Comparison of ENCODE assay signal across 17 mouse cellular contexts in genomic region chr14:113886925-113887871, GRCm38 (mm10).
DNase-seq lines count a peak whose midpoint lies in the region; ATAC-seq and TF ChIP-seq lines count a peak whose summit lies in the region.
"Had no signal": no experiment of that assay in that cellular context is flagged by ENCODE, and none has a peak within 500 bp of the region (broad histone marks: within the 10 kb centered on the region; RNA-seq: fewer than 3 reads in every experiment).

No protein-coding gene starts in this region.

- H3K9me3 ChIP-seq in forebrain, embryonic 14.5 days (replicated peaks; ENCODE audit: control insufficient read depth, low read length), result no peaks in the 10 kb centered on the region
- H3K9me3 ChIP-seq in forebrain, embryonic 11.5 days (ENCODE audit: control insufficient read depth, low read length), result no peaks in the 10 kb centered on the region
- H3K9me3 ChIP-seq in midbrain, embryonic 14.5 days (ENCODE audit: control insufficient read depth, low read length), result no peaks in the 10 kb centered on the region
- no peaks in the 10 kb centered on the region for H3K9me3 ChIP-seq in midbrain, embryonic 10.5 days (replicated peaks)
- no peaks in the 10 kb centered on the region for H3K9me3 ChIP-seq in forebrain, postnatal 0 days (ENCODE audit: low read length)
- H3K9me3 ChIP-seq: heart, embryonic 10.5 days had no signal

- no peaks in the 10 kb centered on the region for H3K4me1 ChIP-seq in forebrain, embryonic 14.5 days (ENCODE audit: control insufficient read depth, insufficient read depth, low read length)
- no peaks in the 10 kb centered on the region for H3K4me1 ChIP-seq in forebrain, embryonic 11.5 days (replicated peaks; ENCODE audit: control insufficient read depth, insufficient read depth, low read length)
- no peaks in the 10 kb centered on the region for H3K4me1 ChIP-seq in midbrain, embryonic 14.5 days (ENCODE audit: control insufficient read depth, insufficient read depth, low read length)
- no peaks in the 10 kb centered on the region for H3K4me1 ChIP-seq in midbrain, embryonic 10.5 days
- no peaks in the 10 kb centered on the region for H3K4me1 ChIP-seq in forebrain, postnatal 0 days (ENCODE audit: insufficient read depth)
- H3K4me1 ChIP-seq: heart, embryonic 10.5 days had no signal

- WGBS in forebrain, embryonic 14.5 days, result 69% methylated on average over 6 of the region's 6 CpGs
- 87% methylated on average over 6 of the region's 6 CpGs for whole genome bisulfite sequencing in forebrain, embryonic 11.5 days
- WGBS in midbrain, embryonic 14.5 days, result 76% methylated on average over 6 of the region's 6 CpGs
- WGBS in midbrain, embryonic 10.5 days, result 86% methylated on average over 6 of the region's 6 CpGs
- WGBS in forebrain, postnatal 0 days, result 56% methylated on average over 6 of the region's 6 CpGs

- H3K9ac ChIP-seq in forebrain, embryonic 14.5 days (ENCODE audit: low read length), result no peak overlapping the region
- no peak overlapping the region for H3K9ac ChIP-seq in forebrain, embryonic 11.5 days (ENCODE audit: low read length)
- H3K9ac ChIP-seq in midbrain, embryonic 14.5 days (replicated peaks; ENCODE audit: low read length), result no peak overlapping the region
- H3K9ac ChIP-seq in forebrain, postnatal 0 days, result no peak overlapping the region

- no peak overlapping the region for H3K27ac ChIP-seq in forebrain, embryonic 14.5 days (ENCODE audit: low read depth, low read length)
- no peak overlapping the region for H3K27ac ChIP-seq in forebrain, embryonic 11.5 days (ENCODE audit: low read depth, low read length)
- no peak overlapping the region for H3K27ac ChIP-seq in midbrain, embryonic 14.5 days (replicated peaks; ENCODE audit: low read depth, low read length)
- no peak overlapping the region for H3K27ac ChIP-seq in midbrain, embryonic 10.5 days (replicated peaks)
- no peak overlapping the region for H3K27ac ChIP-seq in forebrain, postnatal 0 days (ENCODE audit: low read depth, low read length)
- H3K27ac ChIP-seq: heart, embryonic 10.5 days; macrophage; stomach, postnatal 0 days had no signal

- TF ChIP-seq CTCF in forebrain, postnatal 0 days (IDR thresholded peaks at IDR 0.05; ENCODE audit: low read depth), result no peak

- H3K27me3 ChIP-seq in forebrain, embryonic 14.5 days (replicated peaks; ENCODE audit: control insufficient read depth, insufficient read depth, low read length), result no peaks in the 10 kb centered on the region
- H3K27me3 ChIP-seq in forebrain, embryonic 11.5 days (ENCODE audit: control insufficient read depth, insufficient read depth, low read length), result no peaks in the 10 kb centered on the region
- no peaks in the 10 kb centered on the region for H3K27me3 ChIP-seq in midbrain, embryonic 14.5 days (ENCODE audit: control insufficient read depth, insufficient read depth, low read length)
- no peaks in the 10 kb centered on the region for H3K27me3 ChIP-seq in midbrain, embryonic 10.5 days (ENCODE audit: low read depth, poor library complexity, severe bottlenecking)
- H3K27me3 ChIP-seq in forebrain, postnatal 0 days (ENCODE audit: insufficient read depth, low read length), result no peaks in the 10 kb centered on the region

- H3K4me2 ChIP-seq in forebrain, embryonic 14.5 days (ENCODE audit: low read length), result no peak overlapping the region
- H3K4me2 ChIP-seq in forebrain, embryonic 11.5 days (ENCODE audit: low read depth, low read length, severe bottlenecking), result no peak overlapping the region
- no peak overlapping the region for H3K4me2 ChIP-seq in midbrain, embryonic 14.5 days (ENCODE audit: low read length)
- no peak overlapping the region for H3K4me2 ChIP-seq in forebrain, postnatal 0 days (ENCODE audit: low read depth)

- DNase-seq in forebrain, embryonic 14.5 days (ENCODE audit: low spot score), result peak; percentile 69
- DNase-seq in forebrain, embryonic 11.5 days (ENCODE audit: low spot score), result no peak
- DNase-seq in midbrain, embryonic 14.5 days, result peak; percentile 7
- DNase-seq in midbrain, embryonic 10.5 days (ENCODE audit: low spot score), result no peak
- DNase-seq in cerebellum, postnatal 14 days, result peak; percentile 9 to 57
- peak; percentile 16 for DNase-seq in forebrain, postnatal 0 days
- DNase-seq in c-Kit-positive CD71-positive TER-119-positive erythroid progenitor cells, embryonic 14.5 days (ENCODE audit: low spot score), result no peak
- DNase-seq: adrenal gland, postnatal 10 days; gastrocnemius, postnatal 10 days; kidney, adult 2 months; kidney, postnatal 10 days; right cerebral cortex, postnatal 14 days; thymus, adult 2 months; thymus, postnatal 4 days had no signal

- no peak overlapping the region for H3K4me3 ChIP-seq in forebrain, embryonic 14.5 days (ENCODE audit: low read depth, low read length)
- H3K4me3 ChIP-seq in forebrain, embryonic 11.5 days (ENCODE audit: low read depth, low read length), result no peak overlapping the region
- no peak overlapping the region for H3K4me3 ChIP-seq in midbrain, embryonic 14.5 days (replicated peaks; ENCODE audit: low read depth, low read length)
- H3K4me3 ChIP-seq in midbrain, embryonic 10.5 days, result no peak overlapping the region
- H3K4me3 ChIP-seq in forebrain, postnatal 0 days (ENCODE audit: low read depth, low read length), result no peak overlapping the region
- H3K4me3 ChIP-seq: heart, embryonic 10.5 days had no signal

- no peaks in the 10 kb centered on the region for H3K36me3 ChIP-seq in forebrain, embryonic 14.5 days (ENCODE audit: control insufficient read depth, insufficient read depth, low read length)
- H3K36me3 ChIP-seq in forebrain, embryonic 11.5 days (ENCODE audit: control insufficient read depth, insufficient read depth, low read length), result no peaks in the 10 kb centered on the region
- H3K36me3 ChIP-seq in midbrain, embryonic 14.5 days (ENCODE audit: control insufficient read depth, insufficient read depth, low read length), result no peaks in the 10 kb centered on the region
- H3K36me3 ChIP-seq in midbrain, embryonic 10.5 days, result no peaks in the 10 kb centered on the region
- no peaks in the 10 kb centered on the region for H3K36me3 ChIP-seq in forebrain, postnatal 0 days (ENCODE audit: insufficient read depth)
- H3K36me3 ChIP-seq: heart, embryonic 10.5 days had no signal

- peak; percentile 80; the same call in 1 of the 2 replicates for ATAC-seq in forebrain, embryonic 14.5 days
- ATAC-seq in forebrain, embryonic 11.5 days (replicated peaks; ENCODE audit: low FRiP score), result no peak
- ATAC-seq in midbrain, embryonic 14.5 days (ENCODE audit: low FRiP score, low TSS enrichment), result no peak
- peak; percentile 40; the same call in 1 of the 2 replicates for ATAC-seq in forebrain, postnatal 0 days

Comparison
In these comparisons a context has a peak if more than half of its experiments do, and no peak if none do; other contexts are left out.
1. ATAC-seq: peak in forebrain, embryonic 14.5 days (single experiment) and forebrain, postnatal 0 days (single experiment); none in forebrain, embryonic 11.5 days (single experiment) and midbrain, embryonic 14.5 days (single experiment).
2. DNase-seq: peak in forebrain, embryonic 14.5 days (single experiment), midbrain, embryonic 14.5 days (single experiment), cerebellum, postnatal 14 days (2 of 2) and forebrain, postnatal 0 days (single experiment); none in forebrain, embryonic 11.5 days (single experiment), midbrain, embryonic 10.5 days (single experiment) and c-Kit-positive CD71-positive TER-119-positive erythroid progenitor cells, embryonic 14.5 days (single experiment).